14 mouse cellular contexts compared by ENCODE assay signal in the genomic region with DNA sequence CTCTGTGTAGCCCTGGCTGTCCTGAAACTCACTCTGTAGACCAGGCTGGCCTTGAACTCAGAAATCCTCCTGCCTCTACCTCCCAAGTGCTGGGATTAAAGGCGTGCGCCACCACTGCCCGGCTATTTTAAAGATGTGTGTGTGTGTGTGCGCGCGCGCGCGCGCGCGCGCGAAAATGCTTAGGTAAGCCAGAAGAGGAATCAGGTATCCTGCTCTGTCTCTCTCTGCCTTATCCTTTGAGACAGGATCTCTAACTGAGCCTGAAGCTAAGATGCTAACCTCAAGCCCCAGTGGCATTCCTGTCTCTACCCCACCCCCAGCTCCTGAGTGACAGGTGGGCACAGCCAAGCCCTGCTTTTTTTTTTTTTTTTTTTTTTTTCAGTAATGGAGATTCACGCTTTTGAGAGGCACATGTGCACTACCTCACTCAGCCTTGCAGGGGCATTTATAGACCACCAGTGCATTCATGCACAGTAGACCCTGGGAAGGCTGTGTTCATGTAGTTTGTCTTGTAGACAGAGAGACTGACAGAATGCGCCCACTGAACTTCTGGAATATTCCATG. TPM values are rescaled to one million over a fixed set of nuclear protein-coding genes. Genes with fewer than 3 reads are reported as not detected.
A peak's percentile ranks its signal among the peaks of the same experiment; 100 is the strongest.
DNase-seq lines count a peak whose midpoint lies in the region; ATAC-seq lines count a peak whose summit lies in the region.
"Had no signal": no experiment of that assay in that cellular context is flagged by ENCODE, and none has a peak within 500 bp of the region (broad histone marks: within the 10 kb centered on the region; RNA-seq: fewer than 3 reads in every experiment).

No protein-coding gene starts in this region.

- no peaks in the 10 kb centered on the region for H3K36me3 ChIP-seq in forebrain, embryonic 13.5 days (ENCODE audit: poor library complexity, severe bottlenecking)
- no peaks in the 10 kb centered on the region for H3K36me3 ChIP-seq in forebrain, embryonic 15.5 days
- H3K36me3 ChIP-seq in limb, embryonic 13.5 days = no peaks in the 10 kb centered on the region
- no peaks in the 10 kb centered on the region for H3K36me3 ChIP-seq in limb, embryonic 10.5 days
- H3K36me3 ChIP-seq: heart, embryonic 15.5 days; hindbrain, embryonic 15.5 days; limb, embryonic 15.5 days; neural tube, embryonic 12.5 days; stomach, embryonic 15.5 days had no signal

- peak; percentile 36; the same call in 1 of the 2 replicates for ATAC-seq in forebrain, embryonic 13.5 days
- ATAC-seq in forebrain, embryonic 15.5 days (replicated peaks) = no peak
- peak; percentile 26; the same call in 1 of the 2 replicates for ATAC-seq in limb, embryonic 13.5 days (ENCODE audit: low FRiP score, low read depth)
- no peak for ATAC-seq in cerebellum, adult (ENCODE audit: insufficient number of reproducible peaks, low FRiP score, low TSS enrichment)

- H3K27ac ChIP-seq in forebrain, embryonic 13.5 days = no peak overlapping the region
- H3K27ac ChIP-seq in forebrain, embryonic 15.5 days (replicated peaks) = no peak overlapping the region
- 0 out of 2 replicates have a peak overlapping the region, but pooled peaks have one; percentile 34 for H3K27ac ChIP-seq in limb, embryonic 13.5 days
- H3K27ac ChIP-seq in limb, embryonic 10.5 days = no peak overlapping the region

- WGBS in forebrain, embryonic 13.5 days = 84% methylated on average over 16 of the region's 16 CpGs
- WGBS in forebrain, embryonic 15.5 days = 90% methylated on average over 16 of the region's 16 CpGs
- WGBS in limb, embryonic 13.5 days = 69% methylated on average over 16 of the region's 16 CpGs
- 82% methylated on average over 16 of the region's 16 CpGs for WGBS in limb, embryonic 10.5 days

- H3K27me3 ChIP-seq in forebrain, embryonic 13.5 days = no peaks in the 10 kb centered on the region
- no peaks in the 10 kb centered on the region for H3K27me3 ChIP-seq in forebrain, embryonic 15.5 days
- no peaks in the 10 kb centered on the region for H3K27me3 ChIP-seq in limb, embryonic 13.5 days
- 0 out of 2 replicates have a peak, but pooled peaks cover 6% of the 10 kb centered on the region for H3K27me3 ChIP-seq in limb, embryonic 10.5 days (ENCODE audit: low read depth, poor library complexity, severe bottlenecking)
- H3K27me3 ChIP-seq: heart, embryonic 15.5 days; hindbrain, embryonic 15.5 days; limb, embryonic 15.5 days; neural tube, embryonic 12.5 days; stomach, embryonic 15.5 days had no signal

- H3K4me2 ChIP-seq in forebrain, embryonic 13.5 days = no peak overlapping the region
- H3K4me2 ChIP-seq in forebrain, embryonic 15.5 days (replicated peaks) = no peak overlapping the region
- H3K4me2 ChIP-seq in limb, embryonic 13.5 days (replicated peaks) = no peak overlapping the region
- H3K4me2 ChIP-seq: hindbrain, embryonic 15.5 days; stomach, embryonic 15.5 days had no signal

- peaks cover 43% of the 10 kb centered on the region for H3K4me1 ChIP-seq in forebrain, embryonic 13.5 days
- peaks cover 6% of the 10 kb centered on the region; the same call in 1 of the 2 replicates for H3K4me1 ChIP-seq in forebrain, embryonic 15.5 days
- H3K4me1 ChIP-seq in limb, embryonic 13.5 days = peaks cover 36% of the 10 kb centered on the region
- peaks cover 39% of the 10 kb centered on the region for H3K4me1 ChIP-seq in limb, embryonic 10.5 days

- DNase-seq in limb, embryonic 10.5 days (ENCODE audit: low spot score) = no peak
- DNase-seq in ES-CJ7 (ENCODE audit: low read depth, low spot score) (peak; percentile 48), ZHBTc4 (ENCODE audit: low read depth, low spot score) (peak; percentile 52)

- H3K9me3 ChIP-seq in forebrain, embryonic 13.5 days (replicated peaks) = no peaks in the 10 kb centered on the region
- no peaks in the 10 kb centered on the region for H3K9me3 ChIP-seq in forebrain, embryonic 15.5 days
- no peaks in the 10 kb centered on the region for H3K9me3 ChIP-seq in limb, embryonic 13.5 days
- H3K9me3 ChIP-seq in limb, embryonic 10.5 days (replicated peaks) = no peaks in the 10 kb centered on the region
- H3K9me3 ChIP-seq: heart, embryonic 15.5 days; hindbrain, embryonic 15.5 days; limb, embryonic 15.5 days; neural tube, embryonic 12.5 days; stomach, embryonic 15.5 days had no signal

- H3K4me3 ChIP-seq in forebrain, embryonic 13.5 days = no peak overlapping the region
- no peak overlapping the region for H3K4me3 ChIP-seq in forebrain, embryonic 15.5 days
- no peak overlapping the region for H3K4me3 ChIP-seq in limb, embryonic 13.5 days
- H3K4me3 ChIP-seq in limb, embryonic 10.5 days = no peak overlapping the region
- H3K4me3 ChIP-seq: heart, embryonic 15.5 days; hindbrain, embryonic 15.5 days; limb, embryonic 15.5 days; neural tube, embryonic 12.5 days; stomach, embryonic 15.5 days had no signal

- no peak overlapping the region for H3K9ac ChIP-seq in forebrain, embryonic 13.5 days
- no peak overlapping the region for H3K9ac ChIP-seq in forebrain, embryonic 15.5 days (replicated peaks)
- no peak overlapping the region for H3K9ac ChIP-seq in limb, embryonic 13.5 days
- H3K9ac ChIP-seq: limb, embryonic 15.5 days; neural tube, embryonic 12.5 days; stomach, embryonic 15.5 days had no signal

RNA-seq across cellular contexts. Expression of gene Grifin, which starts 4.2 kb away (rescaled TPM):
- polyA plus RNA-seq in forebrain, embryonic 13.5 days (2015; fragmentation: Nextera tagmentation; extraction: Ambion mirVana) = 0.49 TPM in 1 of 2 replicates, not detected in the other
- 0.33 TPM in 1 of 2 replicates, not detected in the other for polyA plus RNA-seq in forebrain, embryonic 15.5 days (2015; fragmentation: Nextera tagmentation; extraction: Ambion mirVana)
- polyA plus RNA-seq in limb, embryonic 13.5 days (2015; fragmentation: Nextera tagmentation; extraction: Ambion mirVana) = not detected in 2 replicates
- polyA plus RNA-seq in limb, embryonic 10.5 days (2016; fragmentation: Nextera tagmentation; extraction: Ambion mirVana) = not detected in 2 replicates
- polyA plus RNA-seq: gonadal fat pad, adult 2 months; heart, embryonic 15.5 days; hindbrain, embryonic 15.5 days; limb, embryonic 15.5 days; lung, embryonic 16.5 days; neural tube, embryonic 12.5 days had no signal

RNA-seq across cellular contexts. Expression of gene Lfng, which starts 38.0 kb away (rescaled TPM):
- polyA plus RNA-seq in forebrain, embryonic 13.5 days (2015; fragmentation: Nextera tagmentation; extraction: Ambion mirVana) = 28.8 and 31.8 TPM in 2 replicates
- polyA plus RNA-seq in forebrain, embryonic 15.5 days (2015; fragmentation: Nextera tagmentation; extraction: Ambion mirVana) = 25.7 and 28.8 TPM in 2 replicates
- 13.4 and 13.5 TPM in 2 replicates for polyA plus RNA-seq in limb, embryonic 13.5 days (2015; fragmentation: Nextera tagmentation; extraction: Ambion mirVana)
- polyA plus RNA-seq in limb, embryonic 10.5 days (2016; fragmentation: Nextera tagmentation; extraction: Ambion mirVana) = 4.3 and 5.8 TPM in 2 replicates

Comparison
In these comparisons a context has a peak if more than half of its experiments do, and no peak if none do; other contexts are left out.
1. ATAC-seq: peak in forebrain, embryonic 13.5 days (single experiment) and limb, embryonic 13.5 days (single experiment); none in forebrain, embryonic 15.5 days (single experiment) and cerebellum, adult (single experiment).